Mouse (Mus musculus): Measurements from ENCODE around the gene Hs1bp3.

GRCm38 (mm10) chr12:8291157-8291853, 21.9 kb upstream of the Hs1bp3 start:
- TF ChIP-seq CTCF (IDR thresholded peaks at IDR 0.05; ENCODE audit: low read depth) (no peak), EP300 (IDR thresholded peaks at IDR 0.05; ENCODE audit: low read depth) (no peak)

Measured in liver, embryonic 14.5 days (tissue).